Mouse (Mus musculus) mesoderm, embryonic 11.5 days (tissue): ENCODE results near the gene Olfr180.

Experiments used
- DNase-seq: peaks from one replicate; pipeline ENCODE4 v3.0.0-alpha.2; 2012; ENCODE audit warnings: low read depth, low spot score

Gene Olfr180

GRCm38 (mm10) chr16:58929292-58929691, at the start of gene Olfr180:
TSS of gene Olfr180 (minus strand) at chr16:58929392.
- DNase-seq: no peak

GRCm38 (mm10) chr16:58928655-58929054, 537 bp downstream of the Olfr180 start, which contains the start of gene Olfr181:
TSS of gene Olfr181 (minus strand) at chr16:58928755.
- no peak for DNase-seq

GRCm38 (mm10) chr16:58891963-58892362, 37.2 kb downstream of the Olfr180 start, which contains the start of gene Olfr178:
TSS of gene Olfr178 (minus strand) at chr16:58892063.
- no peak for DNase-seq

- DNase-seq: no peak
Observed at GRCm38 (mm10) chr16:58884416-58884815, 44.8 kb downstream of the Olfr180 start.

DNA sequence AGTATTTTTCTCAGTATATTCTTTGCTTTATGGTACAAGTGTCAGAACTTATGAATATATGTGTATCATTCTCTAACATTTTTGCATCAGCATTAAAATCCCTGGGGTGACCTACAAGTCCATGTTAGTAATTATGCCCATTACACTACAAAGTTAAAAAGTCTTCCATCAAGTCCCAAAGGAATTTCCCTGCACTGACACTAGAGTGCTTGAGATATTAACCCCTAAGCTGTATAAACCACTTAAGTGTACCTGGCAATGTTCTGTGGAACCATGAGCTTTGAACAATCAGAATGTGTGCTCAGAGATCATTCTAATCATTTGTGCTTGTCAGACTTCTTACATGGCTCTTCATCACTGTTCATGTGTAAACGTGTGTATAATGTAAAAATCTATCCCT, 54.5 kb downstream of the Olfr180 start, which contains the start of gene Olfr177:
TSS of gene Olfr177 (minus strand) at position 101 of the 400 bp plus-strand sequence.
- DNase-seq: no peak
